Comparison of ENCODE assay signal across 7 mouse cellular contexts in genomic region chrX:71050677-71051311, GRCm38 (mm10). TPM values are rescaled to one million over a fixed set of nuclear protein-coding genes. Genes with fewer than 3 reads are reported as not detected.
DNase-seq lines count a peak whose midpoint lies in the region; ATAC-seq and TF ChIP-seq lines count a peak whose summit lies in the region.

No protein-coding gene starts in this region.

- peak overlapping the region; percentile 55 for H3K9ac ChIP-seq in midbrain, embryonic 15.5 days

- peaks cover 44% of the 10 kb centered on the region for H3K27me3 ChIP-seq in E14TG2a.4 (ENCODE audit: insufficient read depth, low read length)
- H3K27me3 ChIP-seq in forebrain, embryonic 10.5 days (ENCODE audit: poor library complexity, severe bottlenecking) = peaks cover 75% of the 10 kb centered on the region
- H3K27me3 ChIP-seq in midbrain, embryonic 15.5 days (replicated peaks) = peaks cover 4% of the 10 kb centered on the region; the same call in 1 of the 2 replicates

- H3K4me2 ChIP-seq in midbrain, embryonic 15.5 days = peak overlapping the region; percentile 69

- peak overlapping the region; percentile 59 for H3K4me3 ChIP-seq in E14TG2a.4 (replicated peaks; ENCODE audit: low read length)
- H3K4me3 ChIP-seq in forebrain, embryonic 10.5 days = peak overlapping the region; percentile 60
- H3K4me3 ChIP-seq in midbrain, embryonic 15.5 days = peak overlapping the region; percentile 58

- peak; percentile 24 for ATAC-seq in midbrain, embryonic 15.5 days (replicated peaks)

- no peaks in the 10 kb centered on the region for H3K36me3 ChIP-seq in E14TG2a.4 (ENCODE audit: insufficient read depth, low read length)
- no peaks in the 10 kb centered on the region for H3K36me3 ChIP-seq in forebrain, embryonic 10.5 days (replicated peaks)
- no peaks in the 10 kb centered on the region for H3K36me3 ChIP-seq in midbrain, embryonic 15.5 days (replicated peaks)

- peak overlapping the region; percentile 89 for H3K27ac ChIP-seq in forebrain, embryonic 10.5 days
- H3K27ac ChIP-seq in midbrain, embryonic 15.5 days = peak overlapping the region; percentile 82

- peak; percentile 15 for DNase-seq in ZHBTc4 (ENCODE audit: low read depth, low spot score)
- DNase-seq in forebrain, embryonic 10.5 days (ENCODE audit: extremely low spot score, low spot score) = peak; percentile 21
- DNase-seq in heart, postnatal 25 days (ENCODE audit: low spot score) = peak; percentile 5
- DNase-seq in left cerebral cortex, postnatal 14 days (ENCODE audit: low spot score in 2 of 2) = peak; percentile 17 to 18
- DNase-seq in thymus, adult 18-20 months = no peak

- peaks cover 7% of the 10 kb centered on the region for H3K4me1 ChIP-seq in E14TG2a.4 (replicated peaks; ENCODE audit: low read depth, low read length)
- H3K4me1 ChIP-seq in forebrain, embryonic 10.5 days = peaks cover 32% of the 10 kb centered on the region
- H3K4me1 ChIP-seq in midbrain, embryonic 15.5 days = peaks cover 4% of the 10 kb centered on the region; the same call in 1 of the 2 replicates

- H3K9me3 ChIP-seq in E14TG2a.4 (ENCODE audit: low read length) = no peaks in the 10 kb centered on the region
- no peaks in the 10 kb centered on the region for H3K9me3 ChIP-seq in forebrain, embryonic 10.5 days
- H3K9me3 ChIP-seq in midbrain, embryonic 15.5 days = no peaks in the 10 kb centered on the region

- WGBS in forebrain, embryonic 10.5 days = 22% methylated on average over 26 of the region's 26 CpGs
- WGBS in midbrain, embryonic 15.5 days = 24% methylated on average over 26 of the region's 26 CpGs

- TF ChIP-seq CTCF in E14TG2a.4 (conservative IDR thresholded peaks at IDR 0.05; ENCODE audit: low read length) = no peak

- intact Hi-C loops in heart, postnatal 25 days (cut with DNase I) = loop anchor here (2.0 to 5.0 kb wide), 7 partner anchors 57 to 468 kb away; no protein-coding TSS in a partner anchor
- intact Hi-C loops in left cerebral cortex, postnatal 14 days (cut with DNase I) = loop anchor here (5.0 to 10.0 kb wide), 3 partner anchors 146 to 468 kb away; no protein-coding TSS in a partner anchor

RNA-seq across cellular contexts. Expression of gene Mamld1, which starts 0.7 kb away (rescaled TPM):
- polyA plus RNA-seq in forebrain, embryonic 10.5 days (2016; fragmentation: Nextera tagmentation; extraction: Ambion mirVana) = 4.4 and 5.1 TPM in 2 replicates
- total RNA-seq in heart, postnatal 25 days (2021) = 1 to 10 TPM; 7.6 to 8.4 TPM
- 10 to 100 TPM; 25.5 to 27.3 TPM for total RNA-seq in left cerebral cortex, postnatal 14 days (2021)
- polyA plus RNA-seq in midbrain, embryonic 15.5 days (2015; fragmentation: Nextera tagmentation; extraction: Ambion mirVana) = 5.4 and 5.6 TPM in 2 replicates

Comparison
In these comparisons a context has a peak if more than half of its experiments do, and no peak if none do; other contexts are left out.
1. DNase-seq: peak in ZHBTc4 (single experiment), forebrain, embryonic 10.5 days (single experiment), heart, postnatal 25 days (single experiment) and left cerebral cortex, postnatal 14 days (2 of 2); none in thymus, adult 18-20 months (0 of 2).
2. Peak in every context shown above with its lines, with median percentiles within 50 percentile points of each other: H3K4me3 ChIP-seq.